Mouse (Mus musculus) urinary bladder, postnatal 25 days (tissue): ENCODE results near the gene Plekhg2.

Experiments
- DNase-seq: peaks from one replicate; pipeline ENCODE4 v3.0.0; 2022; ENCODE audit warnings: low spot score

Gene Plekhg2

DNA sequence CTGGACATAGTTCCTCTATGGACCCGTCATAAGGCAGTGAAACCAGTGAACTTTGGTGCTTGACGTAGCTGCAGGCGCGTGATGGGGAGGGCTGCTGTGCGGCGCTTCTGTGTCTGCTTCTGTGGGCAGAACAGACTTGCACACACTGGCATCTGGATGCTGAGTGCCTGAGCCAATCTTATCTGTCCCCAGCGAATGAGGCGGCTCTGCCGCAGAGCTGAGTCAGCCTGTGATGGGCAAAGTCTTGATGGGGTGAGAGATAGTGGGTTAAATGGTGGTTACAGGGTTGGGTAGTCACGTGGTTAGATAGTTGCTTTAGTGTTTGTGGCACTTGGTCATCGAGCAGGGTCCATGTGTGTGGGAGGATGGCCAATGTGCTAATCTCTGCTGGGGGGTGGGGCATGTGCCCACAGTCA, 10.6 kb upstream of the Plekhg2 start:
- DNase-seq, result no peak

DNA sequence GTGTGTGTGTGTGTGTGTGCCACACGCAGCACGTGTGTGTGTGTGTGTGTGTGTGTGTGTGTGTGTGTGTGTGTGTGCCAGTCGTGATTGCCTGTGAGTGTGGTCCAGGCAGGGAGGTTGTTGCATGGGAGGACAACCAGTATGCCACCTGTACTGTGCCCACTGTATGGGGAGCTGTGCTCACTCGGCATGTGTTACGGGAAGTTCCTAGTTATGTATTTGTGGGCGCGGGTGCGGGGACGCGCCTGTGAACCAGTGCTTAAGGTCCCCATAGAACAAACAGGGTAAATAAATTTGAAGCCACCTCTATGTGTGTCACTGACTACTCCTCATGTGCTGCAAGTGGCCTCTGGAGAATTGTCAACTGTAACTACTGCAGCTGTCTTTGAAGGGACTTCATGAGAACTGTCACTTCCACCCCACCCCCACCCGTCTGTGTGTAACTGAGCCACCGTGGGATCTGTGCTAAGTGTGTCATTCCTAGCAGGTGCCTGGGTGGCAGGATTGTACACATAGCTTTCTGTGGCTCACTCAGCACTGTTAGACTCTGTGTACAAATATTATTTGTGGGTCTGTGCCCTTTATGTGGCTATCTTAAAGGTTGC, 10.1 kb upstream of the Plekhg2 start:
- no peak for DNase-seq

DNA sequence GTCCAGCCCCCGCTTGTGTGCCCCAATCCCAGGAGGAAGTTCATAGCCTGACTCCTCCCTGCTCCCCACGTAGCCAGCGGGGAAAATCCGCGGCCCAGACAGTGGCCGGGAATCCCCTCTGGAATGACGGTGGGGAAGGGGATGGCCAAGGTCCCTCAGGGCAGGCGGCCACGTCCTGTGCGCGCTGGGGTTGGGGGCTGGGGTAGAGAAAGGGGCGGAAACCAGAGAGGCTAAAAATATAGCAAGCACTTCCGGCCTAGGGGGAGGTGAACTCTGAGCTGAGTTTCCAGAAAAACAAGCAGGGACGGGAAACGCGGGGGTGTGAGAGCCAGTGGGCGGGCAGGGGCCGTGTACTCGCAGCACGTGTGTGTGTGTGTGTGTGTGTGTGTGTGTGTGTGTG, 9.5 kb upstream of the Plekhg2 start:
- peak; percentile 74 for DNase-seq

DNA sequence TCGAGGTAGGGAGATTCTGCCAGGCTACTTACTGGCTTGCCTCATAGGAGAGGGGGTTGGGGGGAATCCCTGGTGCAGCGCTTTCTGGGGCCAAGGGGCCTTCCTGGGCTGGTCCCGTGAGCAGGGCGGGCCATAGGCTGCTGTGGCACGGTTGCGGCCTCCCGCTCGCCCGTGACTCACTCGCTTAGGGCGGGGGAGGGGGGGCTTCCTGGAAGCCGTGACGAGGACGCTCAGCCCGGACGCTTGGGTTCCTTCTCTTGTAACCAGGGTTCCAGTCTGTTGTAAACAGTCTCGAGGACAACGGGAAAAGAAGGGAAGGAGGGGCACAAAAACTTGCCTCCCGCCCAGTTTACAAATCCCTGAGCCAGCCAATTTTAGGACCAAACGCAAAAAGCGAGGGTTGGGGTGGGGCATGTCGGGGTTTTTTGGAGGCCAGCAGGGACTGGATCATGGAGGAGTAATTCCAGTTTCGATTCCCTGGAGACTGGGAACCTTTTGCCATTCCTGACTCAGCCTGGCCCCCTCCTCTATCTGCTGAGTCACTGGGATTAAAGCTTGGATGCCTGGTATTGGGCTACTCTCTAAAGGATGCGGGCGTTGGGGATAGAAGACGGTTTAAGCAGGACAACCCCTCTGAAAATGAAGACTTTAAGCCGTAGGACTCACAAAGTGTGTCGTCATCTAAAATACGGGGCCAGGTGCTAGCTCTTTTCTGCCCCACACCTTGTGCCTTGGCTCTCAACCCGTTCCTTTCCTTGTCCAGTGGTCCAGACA, 8.8 kb upstream of the Plekhg2 start:
- DNase-seq, result peak; percentile 71

DNA sequence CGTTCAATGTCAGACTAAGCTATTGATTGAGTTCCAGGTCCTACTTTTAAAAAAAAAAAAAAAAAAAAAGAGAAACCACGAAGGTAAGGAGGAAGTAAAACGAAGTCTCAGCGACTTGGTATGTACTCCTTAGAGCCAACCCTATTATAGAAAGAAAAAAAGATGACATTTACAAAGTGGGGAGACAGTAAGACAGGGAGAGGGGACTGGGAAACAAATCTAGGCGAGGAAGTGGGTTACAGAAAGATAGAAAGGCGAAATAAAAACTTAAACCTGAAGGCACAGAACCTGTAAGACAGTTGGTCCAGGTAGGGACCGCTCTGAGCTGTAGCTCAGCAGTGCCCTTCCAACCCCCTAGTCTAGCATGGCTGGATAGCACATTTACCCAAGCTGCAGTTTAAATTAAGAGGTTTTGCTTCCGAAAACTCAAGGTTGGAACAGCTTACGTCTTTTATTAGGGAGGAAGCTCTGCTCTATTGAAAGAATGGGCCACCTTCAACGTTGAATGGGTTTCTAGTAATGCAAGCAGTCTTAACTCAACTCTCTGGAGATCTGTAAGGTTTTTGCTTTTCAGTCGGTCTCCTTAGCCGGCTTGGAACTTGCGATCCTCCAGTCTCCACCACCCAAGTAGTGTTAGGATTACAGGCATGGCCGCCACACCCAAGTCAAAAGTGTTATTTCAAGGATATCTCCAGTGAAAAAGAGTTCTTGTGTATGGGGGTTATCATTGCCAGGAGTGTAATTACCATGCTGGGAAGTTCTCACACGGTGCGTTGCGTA, 8.0 kb upstream of the Plekhg2 start, which contains the start of gene Zfp36:
Gene Zfp36, minus strand, starts transcription at position 17 of the 780 bp plus-strand sequence.
- no peak for DNase-seq

DNA sequence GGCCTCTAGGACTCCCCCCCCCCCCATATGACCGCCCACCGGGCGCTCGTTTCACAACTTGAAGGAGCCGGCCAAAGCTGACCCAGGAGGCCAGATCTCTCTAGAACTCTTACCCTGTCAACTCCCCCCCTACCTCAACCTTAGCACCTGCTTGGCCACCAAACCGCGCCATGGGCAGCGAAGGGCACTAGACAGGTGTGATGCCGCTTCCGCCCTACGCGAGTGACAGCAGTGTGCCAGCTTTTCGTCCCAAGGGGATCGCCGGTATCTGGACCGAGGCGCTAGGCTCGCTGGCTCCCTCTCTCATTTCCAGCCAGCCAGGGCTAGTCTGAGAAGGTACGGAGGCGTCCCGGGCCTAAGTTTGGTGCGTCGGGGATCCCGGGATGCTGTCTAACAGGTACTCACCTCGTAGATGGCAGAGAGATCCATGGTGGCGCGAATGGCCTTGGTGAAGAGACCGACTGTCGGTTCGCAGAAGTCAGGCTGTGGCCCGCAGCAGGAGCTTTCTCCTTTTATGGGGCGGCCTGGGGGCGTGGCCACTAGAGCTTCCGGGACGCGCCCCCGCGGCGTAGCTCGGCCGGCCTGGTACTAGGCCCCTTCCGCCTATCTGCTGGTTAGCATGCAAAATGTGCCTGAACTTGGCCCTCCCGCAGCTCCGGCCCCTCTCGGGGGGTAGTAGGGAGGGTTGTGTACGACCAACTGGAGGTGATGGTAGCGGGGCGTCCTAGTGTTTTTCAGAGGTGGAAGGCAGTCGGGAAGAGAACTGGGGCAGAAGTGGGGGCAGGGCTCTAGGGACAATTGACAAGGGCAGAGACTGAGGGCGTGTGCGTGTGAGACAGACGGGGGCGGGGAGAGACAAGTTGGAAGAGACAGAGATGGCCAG, 6.6 kb upstream of the Plekhg2 start:
- DNase-seq, result peak; percentile 99

DNA sequence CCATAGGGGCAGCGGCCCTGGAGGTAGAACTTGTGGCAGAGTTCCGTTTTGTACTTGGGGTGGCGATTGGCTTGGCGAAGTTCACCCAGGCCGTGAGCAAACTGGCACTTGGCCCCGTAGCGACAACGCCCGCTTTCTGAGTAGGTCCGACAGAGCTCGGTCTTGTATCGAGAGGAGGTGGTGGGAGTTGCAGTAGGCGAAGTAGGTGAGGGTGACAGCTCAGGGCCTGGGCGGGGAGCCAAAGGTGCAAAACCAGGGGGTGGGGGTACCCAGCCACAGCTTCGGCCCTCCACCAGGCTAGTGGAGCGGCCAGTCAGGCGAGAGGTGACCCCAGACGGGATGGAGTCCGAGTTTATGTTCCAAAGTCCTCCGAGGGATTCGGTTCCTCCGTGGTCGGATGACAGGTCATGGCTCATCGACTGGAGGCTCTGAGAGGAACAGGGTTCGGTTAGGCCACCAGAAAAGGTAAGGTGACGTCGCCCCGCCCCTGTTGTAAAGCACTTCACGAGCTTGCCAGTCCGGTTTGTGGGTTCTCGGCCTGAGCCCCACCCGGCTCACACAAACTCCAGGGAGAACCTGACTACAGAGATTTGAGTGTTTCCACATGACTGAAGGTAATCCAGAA, 5.8 kb upstream of the Plekhg2 start:
- peak; percentile 73 for DNase-seq

DNA sequence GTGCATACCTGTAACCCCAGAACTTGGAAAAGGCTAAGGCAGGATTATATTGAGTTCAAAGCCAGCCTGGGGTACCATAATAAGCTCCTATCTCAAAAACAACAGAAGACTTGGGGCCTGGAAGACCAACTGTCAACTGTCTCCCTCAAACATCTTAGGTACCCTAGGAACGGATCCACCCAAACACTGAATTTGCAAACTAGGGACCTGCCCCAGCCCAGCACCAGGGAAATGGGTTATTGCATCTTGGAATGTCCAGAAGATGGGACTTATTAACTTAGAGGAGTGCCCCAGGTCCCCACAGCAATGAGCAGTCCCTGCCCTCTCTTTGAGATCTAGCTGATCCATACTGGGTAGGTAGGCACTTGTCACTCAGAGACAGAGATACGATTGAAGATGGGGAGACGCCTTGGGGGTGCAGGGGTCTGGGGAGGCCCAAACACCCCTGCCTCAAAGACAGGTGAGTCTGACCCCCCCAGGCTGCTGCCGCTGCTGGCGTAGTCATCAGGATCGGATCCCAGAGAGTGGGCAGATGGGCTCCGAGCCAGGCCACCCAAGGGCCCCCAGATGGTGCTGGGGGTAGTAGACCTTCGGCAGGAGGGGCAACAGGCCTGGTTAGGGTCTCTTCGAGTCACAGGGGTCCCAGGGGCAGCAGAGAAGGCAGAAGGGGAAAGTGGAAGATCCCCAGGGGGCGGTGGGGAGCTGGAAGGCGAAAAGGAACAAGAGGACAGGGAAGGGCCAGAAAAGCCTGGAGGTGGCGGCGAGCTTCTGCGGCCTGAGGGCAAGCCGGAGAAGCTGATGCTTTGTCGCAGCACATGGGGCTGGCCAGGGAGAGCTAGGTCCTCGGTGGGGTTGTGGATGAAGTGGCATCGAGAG, 5.0 kb upstream of the Plekhg2 start:
- no peak for DNase-seq

DNA sequence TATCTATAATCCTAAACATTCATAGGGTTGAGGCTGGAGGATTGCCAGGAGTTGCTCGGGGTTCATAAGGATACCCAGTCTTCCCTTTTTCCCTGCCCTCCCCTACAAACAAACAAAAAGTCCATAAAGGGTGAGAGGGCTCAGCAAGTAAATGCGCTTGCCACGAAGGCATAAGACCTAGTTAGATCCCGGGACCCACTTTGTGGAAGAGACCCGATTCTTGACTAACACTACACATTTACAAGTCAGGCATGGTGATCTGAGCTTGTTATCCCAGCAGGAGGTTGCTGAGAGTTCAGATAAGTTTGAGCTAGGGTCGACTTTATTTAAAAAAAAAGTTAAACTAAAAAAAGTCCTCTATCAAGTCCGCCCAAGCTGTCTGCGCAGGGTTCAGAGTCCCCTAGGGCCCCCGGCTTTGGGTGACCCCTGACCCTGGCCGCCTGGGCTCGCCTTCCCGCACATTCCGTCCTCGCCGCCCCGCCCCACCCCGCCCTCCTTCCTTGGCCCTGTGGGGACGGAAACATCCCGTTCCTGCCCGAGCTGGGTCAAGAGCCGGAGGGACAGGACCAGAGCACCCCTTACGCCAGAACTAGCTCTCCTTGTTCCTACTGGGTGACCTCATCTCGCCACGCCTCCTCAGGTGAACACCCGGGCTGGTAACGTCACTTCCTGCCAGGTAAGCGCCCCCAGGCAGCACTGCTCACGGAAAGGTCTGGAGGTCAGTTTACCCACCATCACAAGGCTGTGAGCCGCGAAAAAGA, 3.8 kb upstream of the Plekhg2 start:
- DNase-seq, result peak; percentile 81

DNA sequence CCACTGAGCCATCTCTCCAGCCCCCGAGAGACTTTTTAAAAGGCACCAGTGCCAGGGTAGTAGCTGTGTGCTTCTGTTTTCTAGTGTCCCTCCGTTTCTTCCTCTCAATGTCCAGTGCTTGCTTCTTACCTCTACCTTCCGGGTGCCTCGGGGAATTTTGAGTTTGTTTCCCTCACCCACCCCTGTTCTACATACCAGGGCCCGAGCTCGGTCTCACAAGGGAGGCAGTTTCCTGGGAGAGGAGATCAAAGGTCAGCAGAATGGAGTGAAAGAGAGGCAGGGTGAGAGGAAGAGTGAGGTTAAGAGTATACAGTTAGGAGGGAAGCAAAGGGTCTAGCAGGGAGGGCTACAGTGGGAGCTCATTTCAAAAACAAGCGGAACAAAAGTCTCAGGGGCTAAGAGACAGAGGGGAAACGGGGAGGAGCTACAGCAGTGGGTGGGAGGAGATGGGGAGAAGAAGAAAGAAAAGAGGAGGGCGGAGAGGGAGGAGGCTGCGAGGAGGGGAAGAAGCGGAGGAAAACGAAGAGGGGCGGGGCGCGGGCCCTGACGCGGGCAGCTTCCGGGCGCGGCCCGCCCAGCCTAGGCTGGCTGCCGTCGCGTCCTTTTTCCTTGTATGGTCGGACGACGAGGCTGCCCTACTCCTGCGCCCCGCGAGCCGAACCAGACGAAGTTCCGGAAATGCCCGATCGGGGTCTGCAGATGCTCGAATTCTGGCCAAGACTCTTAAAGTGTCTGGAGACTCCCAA, 3.0 kb upstream of the Plekhg2 start:
- peak; percentile 87 for DNase-seq

DNA sequence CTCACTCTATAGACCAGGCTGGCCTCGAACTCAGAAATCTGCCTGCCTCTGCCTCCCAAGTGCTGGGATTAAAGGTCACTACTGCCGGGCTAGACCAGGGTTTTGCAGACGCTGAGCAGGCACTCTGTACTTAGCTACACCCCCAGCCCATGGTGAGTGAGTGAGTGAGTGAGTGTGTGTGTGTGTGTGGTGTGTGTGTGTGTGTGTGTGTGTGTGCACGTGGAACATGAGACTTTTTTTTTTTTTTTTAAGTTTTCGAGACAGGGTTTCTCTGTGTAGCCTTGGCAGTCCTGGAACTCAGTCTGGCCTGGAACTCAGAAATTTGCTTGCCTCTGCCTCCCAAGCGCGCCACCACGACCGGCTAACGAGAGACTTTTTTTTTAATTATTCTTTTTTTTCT, 2.2 kb upstream of the Plekhg2 start:
- no peak for DNase-seq

DNA sequence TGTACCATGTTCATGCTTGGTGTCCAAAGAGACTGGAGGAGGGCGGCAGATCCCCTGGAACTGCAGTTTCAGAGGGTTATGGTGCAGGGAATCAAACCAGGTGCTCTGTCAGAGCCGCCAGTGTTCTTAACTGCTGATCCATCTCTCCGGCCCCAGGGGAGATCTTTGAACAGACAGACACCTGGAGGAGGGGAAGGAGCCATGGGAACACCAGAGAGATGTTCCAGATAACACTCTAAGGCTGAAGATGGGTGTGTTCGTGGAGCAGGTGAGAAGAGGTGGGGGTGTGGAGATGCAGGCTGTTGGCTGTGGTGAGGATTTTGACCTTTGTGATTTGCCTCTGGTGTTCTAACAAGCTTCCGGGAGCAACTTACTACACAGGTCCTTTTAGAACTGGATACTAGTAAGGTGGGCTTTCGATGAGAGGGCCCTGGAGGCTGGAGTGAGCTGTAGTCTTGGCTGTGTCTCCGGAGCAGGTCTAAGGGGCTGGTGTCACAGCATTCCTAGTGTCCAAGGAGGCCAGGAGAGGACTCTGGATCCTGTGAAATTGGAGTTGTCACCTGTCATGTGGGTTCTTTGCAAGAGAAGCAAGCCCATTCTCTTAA, 1.6 kb upstream of the Plekhg2 start:
- DNase-seq, result no peak

DNA sequence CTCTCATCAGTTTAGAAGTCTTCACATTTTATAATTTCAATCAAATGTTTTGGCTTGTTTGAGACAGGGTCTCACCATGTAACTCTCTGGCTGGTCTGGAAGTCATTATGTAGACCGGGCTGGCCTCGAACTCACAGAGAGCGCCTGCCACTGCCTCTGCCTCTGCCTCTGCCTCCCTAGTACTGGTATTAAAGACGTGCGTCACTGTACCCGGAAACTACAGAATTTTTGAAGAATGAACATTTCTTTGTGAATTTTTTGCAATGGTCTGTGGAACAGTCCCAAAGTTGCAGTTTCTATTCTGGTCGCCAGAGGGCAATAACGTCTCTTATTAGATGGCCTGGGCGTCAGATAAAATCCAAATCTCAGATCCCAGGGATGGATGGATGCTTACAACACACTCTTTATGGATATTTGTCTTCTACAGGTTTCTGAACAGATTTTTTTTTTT, 757 bp upstream of the Plekhg2 start:
- peak; percentile 67 for DNase-seq

DNA sequence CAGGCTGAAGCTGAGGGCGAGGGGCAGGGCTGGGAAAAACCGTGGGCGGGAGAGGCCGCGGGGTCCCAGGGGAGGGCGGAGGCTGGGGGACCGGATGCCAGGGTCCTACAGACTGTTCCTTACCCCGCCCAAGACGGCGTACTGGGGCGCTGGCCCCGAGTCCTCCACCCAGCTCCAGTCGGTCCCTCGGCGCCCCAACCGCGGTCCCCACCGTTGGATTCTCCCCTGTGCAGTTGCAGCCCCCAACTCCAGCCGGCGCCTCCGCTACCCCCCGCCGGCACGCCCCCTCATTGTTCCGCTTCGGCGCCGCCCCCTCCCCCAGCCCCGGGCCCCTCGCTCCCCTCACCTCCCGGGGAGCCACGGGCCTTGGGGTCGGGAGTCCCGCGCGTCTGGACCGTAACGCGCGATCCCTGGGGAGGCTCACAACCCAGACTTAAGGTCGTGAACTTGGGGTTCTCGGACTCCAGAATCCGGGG, 847 bp downstream of the Plekhg2 start:
- DNase-seq, result peak; percentile 47

DNA sequence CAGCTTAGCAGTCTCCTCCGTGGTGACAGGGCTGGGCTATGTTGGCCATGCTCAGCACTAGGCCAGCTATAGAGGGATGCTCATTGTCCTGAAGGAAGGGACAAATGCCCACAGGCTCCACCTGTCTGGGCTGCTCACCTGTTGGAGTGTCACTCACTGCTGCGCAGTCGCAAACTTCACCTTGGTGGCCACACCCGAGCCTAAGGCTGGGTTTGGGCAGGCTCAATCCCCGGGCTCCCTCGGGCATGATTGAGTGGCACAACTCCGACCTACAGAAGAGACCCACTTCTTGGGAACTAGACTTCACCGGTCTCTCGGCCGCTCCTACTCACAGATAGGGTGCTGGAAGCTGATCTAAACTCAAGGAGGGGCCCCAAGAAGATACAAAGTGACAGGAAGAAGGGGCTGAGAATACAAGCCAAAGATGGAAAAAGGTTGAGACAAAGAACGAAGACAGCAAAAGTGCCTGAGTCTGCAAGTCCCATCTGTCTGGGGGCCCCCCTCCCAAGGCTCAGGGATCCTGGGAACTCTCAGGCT, 1.4 kb downstream of the Plekhg2 start:
- peak; percentile 50 for DNase-seq

DNA sequence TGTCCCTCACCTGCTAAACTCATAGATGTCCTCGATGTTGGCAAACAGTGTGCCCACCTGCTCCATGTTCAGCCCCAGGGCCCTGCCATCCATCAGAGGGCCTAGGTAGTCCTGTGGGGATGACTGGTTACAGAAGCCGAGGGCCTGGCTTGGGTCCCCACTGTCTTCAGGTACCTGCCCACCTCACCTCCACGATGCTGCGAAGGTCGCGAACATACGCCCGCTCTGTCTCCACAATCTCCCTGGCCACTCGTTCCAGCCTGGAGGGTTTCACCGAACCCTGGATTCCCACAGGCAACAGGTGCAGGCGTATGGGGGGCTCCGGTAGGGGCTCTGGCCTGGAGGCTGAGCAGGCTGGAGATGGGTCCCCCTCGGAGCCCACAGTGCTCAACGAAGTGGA, 2.3 kb downstream of the Plekhg2 start:
- no peak for DNase-seq

DNA sequence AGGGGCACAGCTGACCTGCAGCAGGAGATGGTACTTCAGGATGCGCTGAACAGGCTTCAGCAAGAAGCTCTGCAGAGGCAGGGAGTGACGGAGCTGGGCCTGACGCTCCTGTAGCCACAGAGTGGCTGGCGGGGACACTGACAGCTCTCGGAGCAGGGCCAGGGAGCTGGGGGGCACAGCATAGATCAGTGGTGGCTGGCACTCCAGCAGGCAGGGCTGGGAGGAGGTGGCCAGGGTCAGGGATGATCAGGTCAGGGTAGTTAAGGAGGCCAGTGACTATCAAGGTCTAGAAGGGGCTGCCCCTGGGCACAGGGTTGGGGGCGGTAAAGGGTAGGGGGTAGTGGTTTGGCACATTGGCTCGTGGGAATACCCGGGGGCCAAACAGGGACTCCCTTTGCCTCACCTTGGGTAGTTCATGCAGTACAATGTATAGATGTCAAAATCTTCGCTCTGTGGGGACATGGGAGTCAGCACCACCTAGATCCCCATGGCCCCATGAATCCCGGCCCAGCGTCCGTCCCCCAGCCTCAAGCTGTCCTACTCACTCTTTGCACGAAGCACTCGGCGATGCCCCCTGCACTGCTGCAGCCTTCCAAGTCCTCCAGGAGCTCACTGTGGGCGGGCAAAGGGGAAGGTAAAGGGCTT, 4.0 kb downstream of the Plekhg2 start:
- DNase-seq, result no peak
